Mouse (Mus musculus): ENCODE data around the gene Arhgef28. TPM values are rescaled to one million over a fixed set of nuclear protein-coding genes. Genes with fewer than 3 reads are reported as not detected.

Arhgef28 gene
- polyA plus RNA-seq, 1 experiment from 2014 or later, result 26.1 TPM

DNA sequence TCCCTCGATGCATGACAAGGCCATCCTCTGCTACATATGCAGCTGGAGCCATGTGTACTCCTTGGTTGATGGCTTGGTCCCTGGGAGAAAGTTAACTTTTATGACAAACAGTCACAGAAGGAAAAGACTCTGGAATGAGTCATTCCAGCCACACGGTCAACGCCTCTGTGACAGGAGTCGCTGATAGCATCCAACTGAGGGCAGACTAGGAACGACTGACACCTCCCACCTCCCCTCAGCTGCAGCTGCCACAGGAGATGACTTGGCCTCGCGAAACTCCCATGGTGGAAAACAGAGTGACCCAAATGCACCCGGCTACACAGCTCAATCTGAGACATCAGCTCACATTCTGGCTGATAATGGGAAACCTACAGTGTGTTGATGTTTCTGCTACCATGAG lies 215.3 kb downstream of the Arhgef28 start:
- no peak overlapping the region for H3K4me2 ChIP-seq (replicated peaks)
- H3K4me1 ChIP-seq (replicated peaks; ENCODE audit: control insufficient read depth, insufficient read depth, low read length), result no peaks in the 10 kb centered on the region
- H3K9me3 ChIP-seq (ENCODE audit: control insufficient read depth, low read length), result no peaks in the 10 kb centered on the region
- no peak overlapping the region for H3K9ac ChIP-seq
- ATAC-seq (ENCODE audit: low FRiP score) (no peak), DNase-seq (ENCODE audit: low spot score) (no peak)
- H3K27ac ChIP-seq, result no peak overlapping the region
- H3K27me3 ChIP-seq (ENCODE audit: control insufficient read depth, insufficient read depth, low read length), result no peaks in the 10 kb centered on the region
- H3K36me3 ChIP-seq (replicated peaks; ENCODE audit: control insufficient read depth, insufficient read depth), result no peaks in the 10 kb centered on the region
- 80% methylated on average over 8 of the region's 8 CpGs for WGBS
- H3K4me3 ChIP-seq (replicated peaks; ENCODE audit: low read length), result no peak overlapping the region

DNA sequence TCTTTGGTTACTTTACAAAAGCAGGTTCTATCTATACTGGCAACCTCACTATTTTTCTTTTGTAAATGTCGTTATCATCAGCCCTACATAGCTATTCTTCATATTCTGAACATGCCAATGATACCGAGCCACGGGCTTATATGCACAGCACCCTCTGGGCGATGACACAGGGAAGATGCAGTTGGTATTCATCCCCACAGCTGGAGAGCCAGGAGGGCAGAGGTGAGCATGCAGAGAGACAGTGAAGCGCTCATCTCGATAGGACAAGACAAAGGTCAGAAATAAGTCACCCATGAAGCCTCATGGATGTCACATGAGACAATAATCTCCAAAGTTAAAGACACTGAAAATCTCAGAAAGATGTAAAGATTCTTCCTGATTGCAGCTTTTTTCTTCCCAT lies 217.4 kb downstream of the Arhgef28 start:
- H3K27me3 ChIP-seq (ENCODE audit: control insufficient read depth, insufficient read depth, low read length), result no peaks in the 10 kb centered on the region
- no peak overlapping the region for H3K9ac ChIP-seq
- ATAC-seq (ENCODE audit: low FRiP score) (no peak), DNase-seq (ENCODE audit: low spot score) (no peak)
- no peaks in the 10 kb centered on the region for H3K4me1 ChIP-seq (replicated peaks; ENCODE audit: control insufficient read depth, insufficient read depth, low read length)
- WGBS, result 80% methylated on average over 6 of the region's 6 CpGs
- H3K27ac ChIP-seq, result no peak overlapping the region
- no peak overlapping the region for H3K4me3 ChIP-seq (replicated peaks; ENCODE audit: low read length)
- no peaks in the 10 kb centered on the region for H3K36me3 ChIP-seq (replicated peaks; ENCODE audit: control insufficient read depth, insufficient read depth)
- no peak overlapping the region for H3K4me2 ChIP-seq (replicated peaks)
- H3K9me3 ChIP-seq (ENCODE audit: control insufficient read depth, low read length), result no peaks in the 10 kb centered on the region

DNA sequence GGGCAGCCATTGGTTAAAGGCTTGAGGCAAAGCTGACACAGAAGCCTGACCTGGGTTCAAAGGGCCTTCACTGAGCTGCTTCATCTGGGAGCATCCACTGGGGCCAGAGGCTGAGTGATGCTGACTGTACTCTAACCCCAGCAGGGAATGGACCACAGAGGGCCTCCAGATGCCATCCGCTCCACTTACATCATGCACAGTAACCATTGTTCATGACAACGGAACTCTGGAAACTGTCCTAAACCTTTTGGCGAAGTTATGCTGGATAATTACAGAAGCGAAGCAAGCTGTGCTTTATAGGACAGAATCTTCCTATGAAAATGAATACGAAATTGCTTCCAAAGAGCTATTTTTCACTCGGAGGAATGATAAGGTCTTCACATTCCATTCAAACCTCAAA lies 219.5 kb downstream of the Arhgef28 start:
- H3K36me3 ChIP-seq (replicated peaks; ENCODE audit: control insufficient read depth, insufficient read depth), result no peaks in the 10 kb centered on the region
- 86% methylated on average over 6 of the region's 6 CpGs for WGBS
- H3K9ac ChIP-seq, result no peak overlapping the region
- ATAC-seq (ENCODE audit: low FRiP score) (no peak), DNase-seq (ENCODE audit: low spot score) (no peak)
- H3K9me3 ChIP-seq (ENCODE audit: control insufficient read depth, low read length), result no peaks in the 10 kb centered on the region
- no peaks in the 10 kb centered on the region for H3K27me3 ChIP-seq (ENCODE audit: control insufficient read depth, insufficient read depth, low read length)
- no peak overlapping the region for H3K4me2 ChIP-seq (replicated peaks)
- H3K4me3 ChIP-seq (replicated peaks; ENCODE audit: low read length), result no peak overlapping the region
- H3K4me1 ChIP-seq (replicated peaks; ENCODE audit: control insufficient read depth, insufficient read depth, low read length), result no peaks in the 10 kb centered on the region
- no peak overlapping the region for H3K27ac ChIP-seq

DNA sequence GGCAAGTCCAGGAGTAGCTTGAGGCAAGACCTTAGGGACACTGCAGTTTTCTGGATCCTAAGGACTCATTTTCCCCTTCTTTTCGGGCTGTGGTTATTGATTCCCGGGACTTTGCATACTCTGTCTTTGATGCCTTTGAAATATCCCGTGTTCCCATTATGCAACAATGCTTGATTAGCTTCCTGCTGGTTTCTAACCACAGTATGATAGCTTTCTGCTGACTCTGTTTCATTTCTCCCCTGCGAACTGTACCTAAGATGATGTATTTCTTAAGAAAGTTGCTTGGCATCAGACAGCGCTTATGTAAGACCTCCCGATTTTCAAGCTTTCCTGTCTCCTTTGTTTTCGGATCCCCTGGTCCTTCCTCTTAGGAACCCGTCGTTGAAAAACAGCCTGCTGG lies 229.1 kb downstream of the Arhgef28 start:
- no peak for ATAC-seq (ENCODE audit: low FRiP score)

DNA sequence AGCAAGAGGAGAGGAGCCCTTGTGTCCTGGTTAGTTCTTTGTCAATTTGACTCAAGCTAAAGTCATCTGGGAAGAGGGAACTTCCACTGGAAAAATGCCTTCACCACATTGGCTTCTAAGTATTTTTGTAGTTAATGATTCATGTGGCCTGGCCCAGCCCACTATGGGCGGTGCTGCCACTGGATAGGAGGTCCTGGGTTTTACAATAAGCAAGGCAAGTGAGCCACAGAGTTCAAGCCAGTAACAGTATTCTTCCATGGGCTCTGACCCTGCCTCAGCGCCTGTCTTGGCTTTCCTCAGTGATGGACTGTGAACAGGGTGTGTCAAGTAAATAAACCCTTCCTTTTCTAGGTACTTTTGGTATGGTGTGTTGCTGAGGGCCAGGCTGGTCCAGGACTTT lies 229.6 kb downstream of the Arhgef28 start:
- no peak for DNase-seq (ENCODE audit: low spot score)
- Histone ChIP-seq H3K4me1 (replicated peaks; ENCODE audit: control insufficient read depth, insufficient read depth, low read length) (no peaks in the 10 kb centered on the region), H3K4me3 (replicated peaks; ENCODE audit: low read length) (no peak overlapping the region), H3K9me3 (ENCODE audit: control insufficient read depth, low read length) (no peaks in the 10 kb centered on the region), H3K27me3 (ENCODE audit: control insufficient read depth, insufficient read depth, low read length) (no peaks in the 10 kb centered on the region), H3K27ac (no peak overlapping the region), H3K4me2 (replicated peaks) (no peak overlapping the region), H3K36me3 (replicated peaks; ENCODE audit: control insufficient read depth, insufficient read depth) (0 out of 2 replicates have a peak, but pooled peaks cover 6% of the 10 kb centered on the region), H3K9ac (no peak overlapping the region)
- no peak for ATAC-seq (ENCODE audit: low FRiP score)
- WGBS, result 97% methylated on average over 2 of the region's 2 CpGs

More for the DNA sequence above, 229.1 kb downstream of the Arhgef28 start:
- Histone ChIP-seq H3K9me3 (ENCODE audit: control insufficient read depth, low read length) (no peaks in the 10 kb centered on the region), H3K4me2 (replicated peaks) (no peak overlapping the region), H3K27me3 (ENCODE audit: control insufficient read depth, insufficient read depth, low read length) (no peaks in the 10 kb centered on the region), H3K27ac (no peak overlapping the region), H3K4me1 (replicated peaks; ENCODE audit: control insufficient read depth, insufficient read depth, low read length) (no peaks in the 10 kb centered on the region), H3K4me3 (replicated peaks; ENCODE audit: low read length) (no peak overlapping the region), H3K9ac (no peak overlapping the region), H3K36me3 (replicated peaks; ENCODE audit: control insufficient read depth, insufficient read depth) (0 out of 2 replicates have a peak, but pooled peaks cover 6% of the 10 kb centered on the region)
- WGBS, result 88% methylated on average over 9 of the region's 9 CpGs
- no peak for DNase-seq (ENCODE audit: low spot score)

DNA sequence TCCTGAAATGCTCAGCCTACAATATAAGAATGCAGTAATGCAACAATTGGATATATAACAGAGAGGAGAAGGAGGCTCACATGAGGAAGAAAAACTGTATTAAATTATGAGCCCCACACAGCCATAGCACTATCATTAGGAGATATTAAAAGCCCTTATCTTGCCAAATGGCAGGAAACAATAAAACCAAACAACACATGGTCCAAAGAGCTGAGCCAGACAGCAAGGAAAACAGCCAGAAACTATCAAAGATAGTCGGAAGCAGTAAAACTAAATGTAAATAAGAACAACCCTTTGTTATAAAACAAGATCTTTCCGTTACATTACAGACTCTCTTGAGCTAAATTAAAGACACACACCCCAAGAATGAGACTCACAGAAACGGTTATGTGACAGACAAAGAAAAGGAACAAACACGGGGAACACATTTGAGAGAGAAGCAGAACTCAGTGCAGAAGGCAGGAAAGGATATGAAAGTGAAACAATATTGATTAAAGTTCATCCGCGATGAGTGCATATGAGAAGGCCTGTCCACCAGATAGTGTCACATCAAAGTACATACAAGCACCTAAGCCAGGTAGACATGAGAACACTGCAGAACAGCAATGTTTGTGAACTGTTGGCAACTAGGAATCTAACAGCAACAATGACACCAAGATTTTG lies 231.6 kb downstream of the Arhgef28 start:
- no peak overlapping the region for H3K4me2 ChIP-seq (replicated peaks)
- 90% methylated on average over 6 of the region's 6 CpGs for WGBS
- H3K4me1 ChIP-seq (replicated peaks; ENCODE audit: control insufficient read depth, insufficient read depth, low read length), result no peaks in the 10 kb centered on the region
- no peak for ATAC-seq (ENCODE audit: low FRiP score)
- no peaks in the 10 kb centered on the region for H3K9me3 ChIP-seq (ENCODE audit: control insufficient read depth, low read length)
- H3K9ac ChIP-seq, result no peak overlapping the region
- 0 out of 2 replicates have a peak, but pooled peaks cover 6% of the 10 kb centered on the region for H3K36me3 ChIP-seq (replicated peaks; ENCODE audit: control insufficient read depth, insufficient read depth)
- H3K27ac ChIP-seq, result no peak overlapping the region
- H3K27me3 ChIP-seq (ENCODE audit: control insufficient read depth, insufficient read depth, low read length), result no peaks in the 10 kb centered on the region
- DNase-seq (ENCODE audit: low spot score), result no peak
- no peak overlapping the region for H3K4me3 ChIP-seq (replicated peaks; ENCODE audit: low read length)

DNA sequence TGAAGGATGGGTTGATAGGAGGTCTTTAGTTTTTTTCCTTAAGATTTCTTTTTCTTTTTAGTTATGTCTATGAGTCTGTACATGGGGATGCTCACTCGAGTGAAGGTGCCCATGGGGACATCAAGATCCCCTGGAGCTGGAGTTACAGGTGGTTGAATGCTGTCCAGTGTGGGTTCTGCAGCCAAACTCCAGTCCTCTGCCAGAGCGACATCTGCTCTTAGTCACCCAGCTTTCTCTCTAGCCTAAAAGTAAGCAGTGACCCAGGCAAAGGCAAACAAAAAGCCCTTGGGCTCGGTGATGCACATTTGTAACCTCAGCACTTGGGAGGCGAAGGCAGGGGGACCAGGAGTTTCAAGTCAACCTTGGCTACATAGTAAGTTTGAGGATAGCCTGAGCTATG lies 232.3 kb downstream of the Arhgef28 start:
- Histone ChIP-seq H3K4me2 (replicated peaks) (no peak overlapping the region), H3K4me1 (replicated peaks; ENCODE audit: control insufficient read depth, insufficient read depth, low read length) (no peaks in the 10 kb centered on the region), H3K9me3 (ENCODE audit: control insufficient read depth, low read length) (no peaks in the 10 kb centered on the region), H3K27me3 (ENCODE audit: control insufficient read depth, insufficient read depth, low read length) (no peaks in the 10 kb centered on the region), H3K9ac (no peak overlapping the region), H3K36me3 (replicated peaks; ENCODE audit: control insufficient read depth, insufficient read depth) (0 out of 2 replicates have a peak, but pooled peaks cover 6% of the 10 kb centered on the region), H3K4me3 (replicated peaks; ENCODE audit: low read length) (no peak overlapping the region), H3K27ac (no peak overlapping the region)
- ATAC-seq (ENCODE audit: low FRiP score) (no peak), DNase-seq (ENCODE audit: low spot score) (no peak)
- 82% methylated on average over 4 of the region's 4 CpGs for WGBS

DNA sequence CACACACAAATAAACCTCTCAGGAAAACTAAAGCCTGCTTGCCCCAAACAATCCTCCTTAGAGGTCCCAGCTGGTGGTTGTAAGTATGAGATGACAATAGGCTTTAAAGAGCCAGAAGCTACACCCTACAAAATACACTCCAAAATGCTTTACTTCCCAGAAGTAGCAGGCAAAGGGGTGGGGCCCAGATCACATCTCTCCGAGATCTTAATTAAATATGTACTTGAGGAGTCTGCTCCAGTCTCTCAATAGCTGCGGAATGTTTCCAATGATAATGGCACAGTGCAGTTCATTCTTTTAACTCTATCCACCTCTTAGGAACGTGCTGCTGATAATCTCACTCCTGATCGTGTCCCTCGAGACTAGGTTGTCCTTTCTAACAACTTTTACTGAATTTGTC lies 240.2 kb downstream of the Arhgef28 start:
- Histone ChIP-seq H3K27me3 (ENCODE audit: control insufficient read depth, insufficient read depth, low read length) (no peaks in the 10 kb centered on the region), H3K4me3 (replicated peaks; ENCODE audit: low read length) (no peak overlapping the region), H3K36me3 (replicated peaks; ENCODE audit: control insufficient read depth, insufficient read depth) (no peaks in the 10 kb centered on the region), H3K27ac (no peak overlapping the region), H3K9me3 (ENCODE audit: control insufficient read depth, low read length) (no peaks in the 10 kb centered on the region), H3K4me2 (replicated peaks) (no peak overlapping the region), H3K9ac (no peak overlapping the region), H3K4me1 (replicated peaks; ENCODE audit: control insufficient read depth, insufficient read depth, low read length) (no peaks in the 10 kb centered on the region)
- WGBS, result 74% methylated on average over 5 of the region's 5 CpGs
- DNase-seq (ENCODE audit: low spot score) (no peak), ATAC-seq (ENCODE audit: low FRiP score) (no peak)

DNA sequence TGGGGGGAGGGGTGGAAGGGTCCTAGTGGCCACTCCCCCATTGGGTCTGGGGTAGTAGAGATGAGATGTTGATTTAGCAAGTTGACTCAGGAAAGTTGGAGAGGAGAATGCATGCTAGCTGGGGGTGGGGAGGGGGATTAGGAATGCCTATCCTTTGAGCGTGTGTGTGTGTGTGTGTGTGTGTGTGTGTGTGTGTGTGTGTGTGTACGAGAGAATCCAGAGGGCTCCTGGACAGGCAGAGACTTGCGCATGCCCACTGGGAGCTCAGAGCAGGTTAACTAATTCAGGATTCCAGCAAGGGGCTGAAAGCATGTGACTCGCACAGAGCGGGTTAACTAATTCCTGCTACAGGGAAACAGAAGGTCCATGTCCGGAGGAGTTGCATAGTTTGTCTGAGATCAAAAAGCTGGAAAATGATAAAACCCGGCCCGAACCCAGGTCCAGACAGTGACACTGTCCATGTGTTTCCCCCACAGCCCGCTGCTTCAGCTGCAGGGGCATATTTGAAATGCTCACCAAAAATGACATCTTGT lies 241.3 kb downstream of the Arhgef28 start:
- no peak overlapping the region for H3K9ac ChIP-seq
- no peak overlapping the region for H3K4me3 ChIP-seq (replicated peaks; ENCODE audit: low read length)
- 53% methylated on average over 9 of the region's 9 CpGs for WGBS
- no peaks in the 10 kb centered on the region for H3K36me3 ChIP-seq (replicated peaks; ENCODE audit: control insufficient read depth, insufficient read depth)
- H3K27ac ChIP-seq, result no peak overlapping the region
- H3K4me2 ChIP-seq (replicated peaks), result no peak overlapping the region
- no peaks in the 10 kb centered on the region for H3K9me3 ChIP-seq (ENCODE audit: control insufficient read depth, low read length)
- no peak for DNase-seq (ENCODE audit: low spot score)
- no peaks in the 10 kb centered on the region for H3K27me3 ChIP-seq (ENCODE audit: control insufficient read depth, insufficient read depth, low read length)
- H3K4me1 ChIP-seq (replicated peaks; ENCODE audit: control insufficient read depth, insufficient read depth, low read length), result 0 out of 2 replicates have a peak, but pooled peaks cover 5% of the 10 kb centered on the region
- ATAC-seq (ENCODE audit: low FRiP score), result no peak

Data from hindbrain, embryonic 14.5 days (tissue).